Mouse (Mus musculus) monocyte, adult 2 months (primary cell): ENCODE data around the gene Vmn2r23.
"Not testable (repeated sequence)": the region's sequence is repeated elsewhere in the genome, so short reads cannot be mapped to it uniquely, and the experiment has no call there.

Experiments used
- DNase-seq, 2 experiments: peaks; one replicate each; pipeline ENCODE4 v3.0.0; 2022; ENCODE audit warnings: low spot score in 2 of 2, low read depth in 1 of 2

Gene Vmn2r23

GRCm38 (mm10) chr6:123702370-123702769, at the start of gene Vmn2r23:
Gene Vmn2r23 (plus strand): TSS chr6:123702670.
- DNase-seq = no peak

GRCm38 (mm10) chr6:123657040-123657439, 45.4 kb upstream of the Vmn2r23 start:
- no peak for DNase-seq

GRCm38 (mm10) chr6:123696639-123697038, 5.8 kb upstream of the Vmn2r23 start:
- not testable (repeated sequence) for DNase-seq

GRCm38 (mm10) chr6:123697213-123697612, 5.3 kb upstream of the Vmn2r23 start:
- DNase-seq = no peak

- no peak for DNase-seq
Observed at GRCm38 (mm10) chr6:123770031-123770430, 67.6 kb downstream of the Vmn2r23 start.

GRCm38 (mm10) chr6:123778579-123778978, 76.1 kb downstream of the Vmn2r23 start, which contains the start of gene Vmn2r24:
Gene Vmn2r24 (plus strand): TSS chr6:123778879.
- DNase-seq = no peak

- no peak for DNase-seq
Observed at GRCm38 (mm10) chr6:123784857-123785256, 82.4 kb downstream of the Vmn2r23 start.

- no peak for DNase-seq
Observed at GRCm38 (mm10) chr6:123793746-123794145, 91.3 kb downstream of the Vmn2r23 start.
